Mouse (Mus musculus) kidney, postnatal 0 days (tissue): ENCODE measurements around the gene Nfia. TPM values are rescaled to one million over a fixed set of nuclear protein-coding genes. Genes with fewer than 3 reads are reported as not detected.

Source experiments
- ATAC-seq: fragments of 200-750 bp; cut with Nextera tagmentation; replicated peaks from 2 replicates; pipeline ENCODE4 v1.8.0; 2017; ENCODE audit warnings: low read depth, moderate number of reproducible peaks, moderate TSS enrichment, moderate library complexity; ENCODE audit not compliant: low FRiP score
- DNase-seq: peaks from one replicate; pipeline ENCODE4 v3.0.0-alpha.2; 2016; ENCODE audit warnings: low spot score
- H3K27ac ChIP-seq: fragments of 300-500 bp; sonication (generic); 2 replicates; pipeline ENCODE4 v1.5.1; 2014; ENCODE audit warnings: mild to moderate bottlenecking
- H3K27me3 ChIP-seq: fragments of 300-500 bp; sonication (generic); 2 replicates; pipeline ENCODE4 v1.6.1; 2014; ENCODE audit warnings: low read length, mixed read lengths; ENCODE audit not compliant: insufficient read depth
- H3K36me3 ChIP-seq: fragments of 300-500 bp; sonication (generic); 2 replicates; pipeline ENCODE4 v1.6.1; 2014; ENCODE audit warnings: low read length, mixed read lengths; ENCODE audit not compliant: insufficient read depth
- H3K4me1 ChIP-seq: fragments of 300-500 bp; sonication (generic); replicated peaks from 2 replicates; pipeline ENCODE4 v1.6.1; 2014; ENCODE audit warnings: antibody characterized with exemption, low read length, mixed read lengths; ENCODE audit not compliant: insufficient read depth
- H3K4me2 ChIP-seq: fragments of 300-500 bp; sonication (generic); 2 replicates; pipeline ENCODE4 v1.6.1; 2014; ENCODE audit warnings: mild to moderate bottlenecking, low read length, moderate library complexity, mixed read lengths
- H3K4me3 ChIP-seq: fragments of 300-500 bp; sonication (generic); replicated peaks from 2 replicates; pipeline ENCODE4 v1.5.1; 2014; ENCODE audit warnings: low read depth, low read length
- H3K9ac ChIP-seq: fragments of 300-500 bp; sonication (generic); 2 replicates; pipeline ENCODE4 v1.6.1; 2014; ENCODE audit warnings: low read depth, low read length
- H3K9me3 ChIP-seq: fragments of 300-500 bp; sonication (generic); replicated peaks from 2 replicates; pipeline ENCODE4 v1.6.1; 2016; ENCODE audit warnings: low read length, inconsistent platforms, mixed read lengths
- CTCF ChIP-seq: IDR thresholded peaks from 2 replicates; pipeline ENCODE4 v1.5.1; 2016; ENCODE audit warnings: antibody characterized with exemption, low read depth, mild to moderate bottlenecking, moderate library complexity
- WGBS: fragments of 180-500 bp; shearing (Covaris S2); extraction: QIAGEN DNeasy Blood & Tissue Kit; methylation state at CpG from one replicate; pipeline ENCODE4 v1.1.7; 2014; 5-methylcytosine and 5-hydroxymethylcytosine counted together
- polyA plus RNA-seq: library from polyadenylated mRNA; unstranded; fragments of >200 nt; fragmentation: Nextera tagmentation; extraction: Ambion mirVana; gene quantifications from 2 replicates; pipeline ENCODE4 v1.2.1, GENCODE M21; 2015

Nfia gene
- polyA plus RNA-seq, 1 experiment from 2014 or later: 25.9 TPM

GRCm38 (mm10) chr4:97860791-97861344 is 88.3 kb downstream of the Nfia start:
- no peak for ATAC-seq
- 0 out of 2 replicates have a peak overlapping the region, but pooled peaks have one; percentile 36 for H3K27ac ChIP-seq
- no peak overlapping the region for H3K9ac ChIP-seq
- H3K9me3 ChIP-seq: no peaks in the 10 kb centered on the region
- H3K4me1 ChIP-seq: no peaks in the 10 kb centered on the region
- H3K4me2 ChIP-seq: no peak overlapping the region
- WGBS: 79% methylated on average over 8 of the region's 8 CpGs
- H3K36me3 ChIP-seq: no peaks in the 10 kb centered on the region
- no peak overlapping the region for H3K4me3 ChIP-seq
- no peak for DNase-seq
- no peak for TF ChIP-seq CTCF
- no peaks in the 10 kb centered on the region for H3K27me3 ChIP-seq

DNA sequence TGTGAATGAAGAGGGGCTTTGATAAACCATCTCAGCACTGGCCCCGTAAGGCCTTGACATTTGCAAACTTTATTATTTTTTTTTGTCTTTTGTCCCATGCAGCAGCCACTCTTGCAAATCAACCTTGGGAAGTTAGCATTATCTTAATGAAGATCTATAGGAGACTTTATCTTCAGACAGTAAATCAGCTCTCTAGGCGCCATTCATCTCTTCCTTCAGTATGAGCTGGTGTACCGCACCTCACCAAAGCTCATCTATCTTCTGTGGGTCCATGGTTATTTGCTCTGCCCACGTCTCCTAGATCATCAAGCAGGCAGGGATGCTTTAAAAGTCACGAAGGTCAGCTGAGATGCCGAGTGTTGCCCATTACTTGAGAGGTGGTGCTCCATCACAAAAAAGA is 89.8 kb downstream of the Nfia start:
- ATAC-seq (no peak), DNase-seq (no peak)
- Histone ChIP-seq H3K9ac (no peak overlapping the region), H3K4me1 (no peaks in the 10 kb centered on the region), H3K4me3 (no peak overlapping the region), H3K27ac (no peak overlapping the region), H3K27me3 (no peaks in the 10 kb centered on the region), H3K9me3 (no peaks in the 10 kb centered on the region), H3K4me2 (no peak overlapping the region), H3K36me3 (no peaks in the 10 kb centered on the region)
- TF ChIP-seq CTCF: no peak
- 79% methylated on average over 6 of the region's 6 CpGs for WGBS

- Histone ChIP-seq H3K36me3 (no peaks in the 10 kb centered on the region), H3K27ac (no peak overlapping the region), H3K9me3 (no peaks in the 10 kb centered on the region), H3K4me1 (0 out of 2 replicates have a peak, but pooled peaks cover 7% of the 10 kb centered on the region), H3K4me2 (no peak overlapping the region), H3K9ac (no peak overlapping the region), H3K4me3 (no peak overlapping the region), H3K27me3 (no peaks in the 10 kb centered on the region)
- TF ChIP-seq CTCF: no peak
- ATAC-seq (no peak), DNase-seq (no peak)
- WGBS: 98% methylated on average over 2 of the region's 2 CpGs
Measured at GRCm38 (mm10) chr4:97864276-97864675, 91.7 kb downstream of the Nfia start.

GRCm38 (mm10) chr4:97865410-97865953 is 92.9 kb downstream of the Nfia start:
- no peak for ATAC-seq
- Histone ChIP-seq H3K27ac (no peak overlapping the region), H3K27me3 (no peaks in the 10 kb centered on the region), H3K4me2 (no peak overlapping the region), H3K4me1 (0 out of 2 replicates have a peak, but pooled peaks cover 7% of the 10 kb centered on the region), H3K4me3 (no peak overlapping the region), H3K9me3 (no peaks in the 10 kb centered on the region), H3K9ac (no peak overlapping the region), H3K36me3 (no peaks in the 10 kb centered on the region)
- no peak for DNase-seq
- WGBS: 93% methylated on average over 3 of the region's 3 CpGs
- no peak for TF ChIP-seq CTCF

- no peak overlapping the region for H3K9ac ChIP-seq
- WGBS: 38% methylated on average over 5 of the region's 5 CpGs
- TF ChIP-seq CTCF: no peak
Measured at GRCm38 (mm10) chr4:97866463-97866862, 93.9 kb downstream of the Nfia start.

DNA sequence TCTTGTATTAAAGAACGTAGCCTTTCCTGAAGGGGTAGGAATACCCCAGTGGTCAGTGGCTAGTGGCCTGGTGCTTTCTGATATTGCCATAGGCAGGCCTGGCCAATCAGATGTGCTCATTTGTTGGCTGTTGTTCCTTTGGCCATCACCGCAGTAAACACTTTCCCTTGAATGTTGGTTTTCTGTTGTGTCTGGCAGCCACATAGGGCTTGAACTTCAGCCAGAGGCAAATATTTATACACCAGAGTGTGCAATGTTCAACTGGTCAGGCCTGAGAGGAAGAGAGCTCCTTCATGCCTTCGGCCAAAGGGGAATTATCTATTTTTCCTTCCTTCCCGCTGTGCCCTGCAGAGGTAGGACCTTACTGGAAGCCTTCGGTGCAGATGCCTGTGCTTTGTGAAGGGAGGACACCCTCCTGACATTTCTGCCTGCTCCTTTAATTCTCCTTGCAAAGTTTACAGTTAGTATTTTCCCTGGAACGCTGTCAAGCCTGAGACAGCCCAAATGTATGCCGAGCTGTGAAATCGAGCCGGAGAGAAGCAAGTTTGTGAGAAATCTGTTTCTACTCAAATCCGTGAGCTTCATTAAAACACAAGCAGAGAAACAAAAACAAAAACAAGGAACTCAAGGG is 95.9 kb downstream of the Nfia start:
- Histone ChIP-seq H3K9me3 (no peaks in the 10 kb centered on the region), H3K36me3 (no peaks in the 10 kb centered on the region), H3K27me3 (no peaks in the 10 kb centered on the region), H3K27ac (peak overlapping the region; percentile 94), H3K4me1 (0 out of 2 replicates have a peak, but pooled peaks cover 7% of the 10 kb centered on the region), H3K9ac (peak overlapping the region; percentile 29; the same call in 1 of the 2 replicates), H3K4me3 (no peak overlapping the region), H3K4me2 (peak overlapping the region; percentile 51)
- 49% methylated on average over 10 of the region's 10 CpGs for WGBS
- DNase-seq (peak; percentile 66), ATAC-seq (0 out of 2 replicates have a peak, but pooled peaks have one; percentile 29)
- no peak for TF ChIP-seq CTCF

More at GRCm38 (mm10) chr4:97866463-97866862, 93.9 kb downstream of the Nfia start:
- no peak overlapping the region for H3K4me2 ChIP-seq
- H3K4me3 ChIP-seq: no peak overlapping the region
- H3K27ac ChIP-seq: no peak overlapping the region
- no peaks in the 10 kb centered on the region for H3K27me3 ChIP-seq
- no peaks in the 10 kb centered on the region for H3K36me3 ChIP-seq
- 0 out of 2 replicates have a peak, but pooled peaks cover 7% of the 10 kb centered on the region for H3K4me1 ChIP-seq
- DNase-seq (peak; percentile 36), ATAC-seq (no peak)
- H3K9me3 ChIP-seq: no peaks in the 10 kb centered on the region
